Mouse (Mus musculus) kidney, postnatal 36 days (tissue): Measurements from ENCODE around the gene Olfr1328.
"Not testable (repeated sequence)": the region's sequence is repeated elsewhere in the genome, so short reads cannot be mapped to it uniquely, and the experiment has no call there.

ENCODE experiments used
- DNase-seq, 2 experiments: peaks; one replicate each; pipeline ENCODE4 v3.0.0; 2021 to 2022; ENCODE audit warnings: mixed read lengths in 2 of 2

Olfr1328 gene

DNA sequence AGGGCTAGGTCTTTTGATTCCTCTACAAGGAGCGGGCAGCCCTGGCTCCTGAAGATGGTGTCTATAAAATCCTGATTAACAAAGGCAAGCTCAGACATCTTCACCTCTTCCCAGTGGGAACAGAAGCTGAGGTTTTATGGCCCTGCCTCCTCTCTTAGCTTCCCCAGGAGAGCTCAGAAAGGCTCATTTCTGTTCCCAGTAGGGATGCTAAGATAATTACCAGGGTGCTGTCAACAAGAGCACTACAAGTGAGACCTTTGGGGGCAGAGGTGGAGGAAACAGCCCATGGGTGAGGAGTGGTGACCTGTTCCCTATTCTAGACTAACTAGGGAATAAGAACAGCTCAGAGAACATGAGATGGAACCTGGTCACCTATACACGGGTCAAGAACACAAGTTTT lies at the start of gene Olfr1328:
Olfr1328 (minus strand) TSS at position 101 of the 400 bp plus-strand sequence.
- DNase-seq, result no peak

DNA sequence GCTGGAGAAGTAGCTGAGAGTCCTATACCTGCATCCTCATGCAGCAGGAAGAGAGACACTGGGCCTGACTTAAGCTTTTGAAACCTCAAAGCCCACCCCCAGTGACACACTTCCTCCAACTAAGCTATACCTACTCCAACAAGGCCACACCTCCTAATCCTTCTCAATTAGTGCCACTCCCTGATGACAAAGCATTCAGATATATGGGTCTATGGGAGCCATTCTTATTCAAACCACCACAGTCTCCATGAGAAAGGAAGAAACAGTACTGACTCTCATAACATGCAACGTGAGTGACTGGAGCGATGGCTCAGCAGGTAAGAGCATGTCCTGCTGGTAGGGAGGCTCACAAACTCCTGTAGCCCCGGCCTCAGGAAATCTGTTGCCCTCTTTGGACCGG lies 46.9 kb upstream of the Olfr1328 start:
- DNase-seq, result no peak

DNA sequence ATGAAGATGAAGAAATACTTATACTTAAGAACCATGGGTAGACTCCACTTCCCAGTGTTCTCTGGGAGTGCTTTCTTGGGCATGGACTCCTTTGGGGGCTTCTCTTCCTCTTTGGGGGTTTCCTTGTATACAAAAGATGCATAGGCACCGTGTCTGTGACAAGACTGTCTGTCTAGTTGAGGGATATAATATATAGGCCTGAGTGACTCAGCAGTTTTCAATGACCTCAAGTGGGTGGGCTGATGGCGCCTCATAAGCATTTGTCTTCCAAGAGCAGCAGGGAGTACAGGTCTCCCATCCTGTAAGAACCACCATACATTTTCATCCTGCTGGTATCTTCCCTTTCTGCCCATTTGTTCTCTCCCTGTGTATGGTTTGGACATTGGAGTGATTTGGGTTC lies 34.9 kb upstream of the Olfr1328 start:
- no peak for DNase-seq

DNA sequence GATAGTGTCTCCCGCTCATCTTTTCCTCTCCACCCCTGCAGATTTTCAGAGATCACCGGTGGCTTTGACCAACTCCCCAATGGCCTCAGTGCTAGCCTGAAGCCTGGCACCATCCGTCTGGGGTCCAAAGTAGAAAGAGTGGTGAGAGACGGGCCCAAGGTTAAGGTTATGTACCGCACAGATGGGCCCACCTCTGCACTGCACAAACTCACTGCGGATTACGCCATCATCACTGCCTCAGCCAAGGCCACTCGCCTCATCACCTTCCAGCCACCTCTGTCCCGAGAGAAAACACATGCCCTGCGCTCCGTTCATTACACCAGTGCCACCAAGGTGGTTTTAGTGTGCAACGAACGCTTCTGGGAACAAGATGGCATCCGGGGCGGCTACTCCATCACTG lies 29.3 kb upstream of the Olfr1328 start:
- DNase-seq, result no peak

DNA sequence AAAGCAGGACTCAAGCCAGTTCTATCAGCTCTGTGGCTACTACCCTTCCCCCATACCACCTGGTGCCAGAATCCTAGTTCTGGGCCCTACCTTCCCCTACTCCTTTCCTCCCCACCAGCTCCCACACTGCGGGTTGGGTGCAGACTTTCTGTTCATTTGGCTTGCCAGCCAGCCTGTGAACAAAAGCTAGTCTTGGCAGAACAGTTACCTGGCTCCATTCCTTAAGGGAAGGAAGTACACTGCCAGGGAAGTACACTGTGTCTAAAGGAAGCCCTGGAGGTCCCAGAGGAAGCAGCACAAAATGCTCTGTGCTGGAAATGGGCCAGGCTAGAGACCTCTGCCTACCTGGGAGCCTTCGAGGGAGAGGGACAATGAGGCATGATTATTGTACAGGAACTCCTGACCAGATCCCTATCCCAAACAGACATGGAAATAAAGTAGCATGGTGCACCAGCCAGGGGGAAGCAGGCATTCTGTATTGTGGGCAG lies 22.8 kb upstream of the Olfr1328 start, which contains the start of gene Lao1:
Lao1 (plus strand) TSS at position 438 of the 488 bp plus-strand sequence.
- DNase-seq, result peak; percentile 45 to 62

DNA sequence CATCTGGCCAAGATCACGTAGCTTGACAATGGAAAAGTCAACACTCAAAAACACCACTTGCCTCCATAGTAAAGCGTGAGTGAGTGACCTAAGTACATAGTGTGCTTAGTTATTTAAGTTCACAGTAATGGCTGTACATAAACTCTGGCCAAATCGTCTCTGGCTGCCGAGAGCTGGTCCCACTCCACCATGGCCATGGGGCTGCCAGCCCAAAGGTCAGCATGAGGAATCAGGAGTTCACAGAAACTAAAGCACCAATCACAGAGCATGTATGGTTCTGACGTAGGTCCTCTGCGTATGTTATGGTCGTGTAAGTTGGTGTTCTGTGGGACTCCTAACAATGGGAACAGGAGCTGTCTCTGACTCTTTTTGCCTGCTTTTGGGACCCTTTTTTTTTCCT lies 20.4 kb upstream of the Olfr1328 start:
- DNase-seq, result no peak

DNA sequence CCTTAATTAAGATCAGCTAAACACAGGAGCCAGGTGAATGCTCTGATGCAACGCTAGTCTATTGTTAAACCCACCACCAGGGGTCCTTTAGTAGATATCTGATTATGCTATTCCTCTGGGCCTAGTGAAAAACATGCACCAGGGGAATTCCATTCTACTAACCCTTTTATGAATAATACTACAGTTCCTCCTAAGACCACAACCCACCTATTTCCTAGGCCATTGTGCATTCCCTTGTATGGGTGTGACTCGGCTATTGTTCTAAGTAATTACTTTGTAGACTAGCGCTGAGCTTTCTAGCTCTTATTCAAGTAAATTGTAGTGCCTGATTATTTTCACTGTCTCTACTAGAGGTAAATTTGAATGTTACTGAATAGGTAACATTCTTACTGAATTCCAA lies 7.1 kb downstream of the Olfr1328 start:
- DNase-seq, result not testable (repeated sequence)

DNA sequence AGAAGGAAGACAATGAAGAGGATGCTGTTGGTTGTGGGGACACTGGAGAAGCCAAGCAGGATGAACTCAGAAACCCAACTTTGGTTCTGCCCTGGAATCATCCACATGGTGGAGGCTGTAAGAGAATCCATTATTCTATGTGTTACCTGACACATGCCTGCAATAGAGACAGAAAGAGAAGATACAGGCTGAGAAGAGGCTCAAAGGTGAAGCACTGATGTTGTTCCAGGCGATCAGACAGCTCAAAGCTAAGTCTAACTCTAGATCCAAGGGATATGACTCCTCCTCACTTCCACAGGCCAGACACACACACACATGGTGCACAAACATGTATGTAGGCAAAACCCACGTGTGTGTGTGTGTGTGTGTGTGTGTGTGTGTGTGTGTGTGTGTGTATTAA lies 21.0 kb downstream of the Olfr1328 start, which contains the start of gene Olfr1329:
Olfr1329 (minus strand) TSS at position 101 of the 400 bp plus-strand sequence.
- not testable (repeated sequence) for DNase-seq

DNA sequence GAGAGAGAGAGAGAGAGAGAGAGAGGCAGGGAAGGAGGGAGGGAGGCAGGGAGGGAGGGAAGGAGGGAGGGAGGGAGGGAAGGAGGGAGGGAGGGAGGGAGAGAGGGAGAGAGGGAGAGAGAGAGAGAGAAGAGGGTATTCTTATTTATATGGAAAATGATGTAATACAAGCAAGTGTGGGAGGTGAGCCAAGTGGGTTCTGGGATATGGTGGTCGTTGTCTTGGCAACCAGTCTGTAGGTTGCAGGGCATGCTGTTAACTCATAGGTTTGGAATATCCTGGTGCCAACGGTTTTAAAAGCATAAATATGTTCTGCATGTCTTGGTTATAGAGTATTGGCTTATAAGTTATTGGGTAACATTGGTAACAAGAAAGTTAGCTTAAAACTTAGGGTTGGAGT lies 36.4 kb downstream of the Olfr1328 start:
- DNase-seq, result no peak

DNA sequence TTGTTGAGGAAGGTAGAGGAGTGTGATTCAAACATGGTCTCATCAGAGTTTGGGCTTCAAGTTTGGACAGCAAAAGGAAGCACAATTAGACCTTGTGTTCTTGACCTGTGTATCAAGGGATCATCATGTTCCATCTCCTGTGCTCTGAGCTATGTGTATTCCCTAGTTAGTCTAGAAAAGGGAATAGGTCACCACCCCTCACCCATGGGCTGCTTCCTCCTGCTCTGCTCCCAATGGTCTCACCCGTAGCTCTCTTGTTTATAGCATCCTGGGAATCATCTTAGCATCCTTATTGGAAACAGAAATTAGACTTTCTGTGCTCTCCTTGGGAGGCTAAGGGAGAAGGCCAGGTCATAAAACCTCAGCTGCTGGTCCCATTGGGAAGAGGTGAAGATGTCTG lies 50.1 kb downstream of the Olfr1328 start, which contains the start of gene Olfr1330:
Olfr1330 (plus strand) TSS at position 301 of the 400 bp plus-strand sequence.
- DNase-seq, result no peak
